Mouse (Mus musculus): ENCODE data around the gene Sp9.

DNA sequence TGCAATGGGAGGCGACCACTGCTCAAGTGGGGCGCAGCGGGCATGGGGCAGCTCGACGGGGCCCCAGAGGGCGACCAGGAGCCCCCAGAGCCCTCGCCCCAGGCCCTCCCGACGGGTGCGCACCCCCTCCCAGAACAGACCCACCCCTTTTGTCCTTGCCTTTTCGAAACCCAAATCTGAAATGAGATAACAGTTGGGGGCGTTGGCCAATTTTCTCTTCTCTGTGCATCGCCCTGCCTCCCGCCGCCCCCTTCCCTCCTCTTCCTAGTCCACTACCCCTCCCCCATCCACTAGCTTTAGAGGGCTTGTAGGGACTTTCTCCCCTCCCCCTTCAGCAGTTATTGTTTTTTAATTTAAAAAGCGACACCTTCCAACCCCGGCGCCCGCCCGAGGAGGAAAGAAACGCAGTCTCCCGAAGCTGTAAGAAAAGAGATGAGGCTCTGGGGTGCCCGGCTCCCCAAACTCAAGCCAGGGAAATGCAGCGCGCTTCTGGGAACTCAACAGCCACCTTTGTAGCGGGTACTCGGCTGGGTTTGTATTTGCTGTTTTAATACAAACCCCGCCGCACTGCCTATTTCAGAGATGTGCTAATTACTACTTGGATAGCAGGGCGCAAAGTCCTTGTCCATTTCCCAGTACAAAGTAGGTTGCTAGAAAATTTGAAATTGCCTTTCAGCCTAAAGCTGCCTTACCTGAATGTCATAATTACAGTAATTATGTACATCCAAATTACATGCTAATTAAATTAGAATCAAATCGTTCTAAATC, 7.7 kb downstream of the Sp9 start:
- TF ChIP-seq CTCF (conservative IDR thresholded peaks at IDR 0.05 in 1 of 2, IDR thresholded peaks at IDR 0.05 in 1 of 2; ENCODE audit: low read depth in 2 of 2, low read length in 2 of 2) (no peak), ETS1 (conservative IDR thresholded peaks at IDR 0.05; ENCODE audit: low read depth, low read length) (no peak), POLR2A (IDR thresholded peaks at IDR 0.05; ENCODE audit: low read depth, low read length) (no peak), TBP (conservative IDR thresholded peaks at IDR 0.05; ENCODE audit: low read depth, low read length) (no peak), MAFK (IDR thresholded peaks at IDR 0.05; ENCODE audit: insufficient replicate concordance, low read length) (no peak), NRF1 (IDR thresholded peaks at IDR 0.05; ENCODE audit: low read depth, low read length) (no peak), GABPA (IDR thresholded peaks at IDR 0.05; ENCODE audit: insufficient replicate concordance, low read depth, low read length) (no peak), KAT2A (IDR thresholded peaks at IDR 0.05; ENCODE audit: insufficient replicate concordance, low read length) (no peak), CHD1 (IDR thresholded peaks at IDR 0.05; ENCODE audit: low read depth, low read length) (no peak), USF2 (conservative IDR thresholded peaks at IDR 0.05; ENCODE audit: low read depth, low read length) (no peak), ZNF384 (IDR thresholded peaks at IDR 0.05; ENCODE audit: low read depth, low read length) (no peak), E2F4 (IDR thresholded peaks at IDR 0.05; ENCODE audit: insufficient replicate concordance, low read depth, low read length) (no peak), RCOR1 (conservative IDR thresholded peaks at IDR 0.05; ENCODE audit: low read depth, low read length) (no peak)

All from CH12.LX (cell line).